Mouse (Mus musculus) heart, postnatal 0 days (tissue): ENCODE results near the gene Mrgprh. TPM values are rescaled to one million over a fixed set of nuclear protein-coding genes. Genes with fewer than 3 reads are reported as not detected.

Experiments used
- ATAC-seq: fragments of 200-750 bp; cut with Nextera tagmentation; 2 replicates; pipeline ENCODE4 v1.8.0; 2017; ENCODE audit warnings: low read depth, moderate number of reproducible peaks, moderate library complexity; ENCODE audit not compliant: insufficient read depth
- DNase-seq: peaks from one replicate; pipeline ENCODE4 v3.0.0-alpha.2; 2016; ENCODE audit warnings: low spot score
- H3K27ac ChIP-seq: fragments of 300-500 bp; sonication (generic); 2 replicates; pipeline ENCODE4 v1.5.1; 2014; ENCODE audit warnings: low read depth, mild to moderate bottlenecking
- H3K27me3 ChIP-seq: fragments of 300-500 bp; sonication (generic); 2 replicates; pipeline ENCODE4 v1.6.1; 2014; ENCODE audit warnings: low read length, mixed read lengths; ENCODE audit not compliant: control insufficient read depth, insufficient read depth
- H3K36me3 ChIP-seq: fragments of 300-500 bp; sonication (generic); replicated peaks from 2 replicates; pipeline ENCODE4 v1.6.1; 2014; ENCODE audit warnings: low read length, mixed read lengths; ENCODE audit not compliant: control insufficient read depth, insufficient read depth
- H3K4me1 ChIP-seq: fragments of 300-500 bp; sonication (generic); 2 replicates; pipeline ENCODE4 v1.6.1; 2014; ENCODE audit warnings: antibody characterized with exemption; ENCODE audit not compliant: control insufficient read depth, insufficient read depth
- H3K4me2 ChIP-seq: fragments of 300-500 bp; sonication (generic); 2 replicates; pipeline ENCODE4 v1.6.1; 2014; ENCODE audit warnings: low read depth, mild to moderate bottlenecking, low read length, moderate library complexity
- H3K4me3 ChIP-seq: fragments of 300-500 bp; sonication (generic); 2 replicates; pipeline ENCODE4 v1.5.1; 2014; ENCODE audit warnings: low read depth, low read length
- H3K9ac ChIP-seq: fragments of 300-500 bp; sonication (generic); replicated peaks from 2 replicates; pipeline ENCODE4 v1.6.1; 2014; ENCODE audit warnings: low read depth, low read length, mixed read lengths
- H3K9me3 ChIP-seq: fragments of 300-500 bp; sonication (generic); replicated peaks from 2 replicates; pipeline ENCODE4 v1.6.1; 2016; ENCODE audit warnings: low read length; ENCODE audit not compliant: control insufficient read depth
- CTCF ChIP-seq: IDR thresholded peaks from 2 replicates; pipeline ENCODE4 v1.5.1; 2016; ENCODE audit warnings: antibody characterized with exemption, control low read depth, low read depth
- EP300 ChIP-seq: IDR thresholded peaks from 2 replicates; pipeline ENCODE4 v1.6.1; 2016; ENCODE audit warnings: antibody characterized with exemption, low read depth
- WGBS: fragments of 180-500 bp; shearing (Covaris S2); extraction: QIAGEN DNeasy Blood & Tissue Kit; methylation state at CpG from one replicate; pipeline ENCODE4 v1.1.7; 2014; 5-methylcytosine and 5-hydroxymethylcytosine counted together
- polyA plus RNA-seq: library from polyadenylated mRNA; unstranded; fragments of >200 nt; fragmentation: Nextera tagmentation; extraction: Ambion mirVana; gene quantifications from 2 replicates; pipeline ENCODE4 v1.2.1, GENCODE M21; 2015
- total RNA-seq: library from RNA; depleted of rRNA; stranded (reverse); fragments of >200 nt; gene quantifications from 2 replicates; pipeline ENCODE4 v1.2.3, GENCODE M21; 2014; ENCODE audit warnings: low replicate concordance

The Mrgprh gene
- total and polyA plus RNA-seq, 2 experiments from 2014 or later, result 0.25 TPM; not detected in 1

GRCm38 (mm10) chr17:12835738-12836137 is 40.1 kb upstream of the Mrgprh start:
- Histone ChIP-seq H3K27me3 (no peaks in the 10 kb centered on the region), H3K9me3 (no peaks in the 10 kb centered on the region), H3K4me2 (no peak overlapping the region), H3K27ac (no peak overlapping the region), H3K4me3 (no peak overlapping the region), H3K4me1 (no peaks in the 10 kb centered on the region), H3K36me3 (no peaks in the 10 kb centered on the region), H3K9ac (no peak overlapping the region)
- 94% methylated on average over 5 of the region's 5 CpGs for WGBS
- TF ChIP-seq EP300 (no peak), CTCF (no peak)
- DNase-seq (no peak), ATAC-seq (no peak)

GRCm38 (mm10) chr17:12839475-12840267 is 36.2 kb upstream of the Mrgprh start:
- WGBS, result 63% methylated on average over 10 of the region's 10 CpGs
- ATAC-seq, result no peak
- Histone ChIP-seq H3K4me3 (no peak overlapping the region), H3K36me3 (no peaks in the 10 kb centered on the region), H3K4me1 (no peaks in the 10 kb centered on the region), H3K9me3 (no peaks in the 10 kb centered on the region), H3K27me3 (no peaks in the 10 kb centered on the region), H3K27ac (no peak overlapping the region), H3K4me2 (no peak overlapping the region), H3K9ac (no peak overlapping the region)
- TF ChIP-seq EP300 (no peak), CTCF (no peak)
- DNase-seq, result no peak

GRCm38 (mm10) chr17:12843826-12844225 is 32.0 kb upstream of the Mrgprh start:
- TF ChIP-seq CTCF (no peak), EP300 (no peak)
- no peak overlapping the region for H3K9ac ChIP-seq
- 77% methylated on average over 6 of the region's 6 CpGs for WGBS
- H3K4me3 ChIP-seq, result no peak overlapping the region
- no peak overlapping the region for H3K4me2 ChIP-seq
- H3K27me3 ChIP-seq, result no peaks in the 10 kb centered on the region
- H3K9me3 ChIP-seq, result no peaks in the 10 kb centered on the region
- DNase-seq (no peak), ATAC-seq (no peak)
- no peaks in the 10 kb centered on the region for H3K36me3 ChIP-seq
- H3K4me1 ChIP-seq, result no peaks in the 10 kb centered on the region
- no peak overlapping the region for H3K27ac ChIP-seq

GRCm38 (mm10) chr17:12844540-12844939 is 31.3 kb upstream of the Mrgprh start:
- H3K27ac ChIP-seq, result no peak overlapping the region
- H3K4me2 ChIP-seq, result no peak overlapping the region
- no peaks in the 10 kb centered on the region for H3K27me3 ChIP-seq
- no peaks in the 10 kb centered on the region for H3K9me3 ChIP-seq
- no peak overlapping the region for H3K4me3 ChIP-seq
- no peaks in the 10 kb centered on the region for H3K4me1 ChIP-seq
- ATAC-seq (no peak), DNase-seq (no peak)
- no peak for TF ChIP-seq EP300
- TF ChIP-seq CTCF, result no peak
- no peak overlapping the region for H3K9ac ChIP-seq
- no peaks in the 10 kb centered on the region for H3K36me3 ChIP-seq
- whole genome bisulfite sequencing, result 71% methylated on average over 4 of the region's 4 CpGs

- DNase-seq (no peak), ATAC-seq (no peak)
- H3K36me3 ChIP-seq, result no peaks in the 10 kb centered on the region
- 48% methylated on average over 5 of the region's 5 CpGs for WGBS
- no peak overlapping the region for H3K27ac ChIP-seq
- no peak for TF ChIP-seq CTCF
- TF ChIP-seq EP300, result no peak
- no peak overlapping the region for H3K4me2 ChIP-seq
- no peak overlapping the region for H3K4me3 ChIP-seq
- no peaks in the 10 kb centered on the region for H3K4me1 ChIP-seq
- no peaks in the 10 kb centered on the region for H3K9me3 ChIP-seq
- H3K27me3 ChIP-seq, result no peaks in the 10 kb centered on the region
- H3K9ac ChIP-seq, result no peak overlapping the region
Measured at GRCm38 (mm10) chr17:12845862-12846261, 30.0 kb upstream of the Mrgprh start.

- no peak for ATAC-seq
Measured at GRCm38 (mm10) chr17:12846474-12846873, 29.4 kb upstream of the Mrgprh start.

More at GRCm38 (mm10) chr17:12846474-12846873, 29.4 kb upstream of the Mrgprh start:
- DNase-seq, result no peak
- H3K27me3 ChIP-seq, result no peaks in the 10 kb centered on the region
- no peak overlapping the region for H3K4me2 ChIP-seq
- TF ChIP-seq CTCF (no peak), EP300 (no peak)
- no peak overlapping the region for H3K27ac ChIP-seq
- no peak overlapping the region for H3K9ac ChIP-seq
- H3K9me3 ChIP-seq, result no peaks in the 10 kb centered on the region
- no peaks in the 10 kb centered on the region for H3K4me1 ChIP-seq
- WGBS, result 62% methylated on average over 5 of the region's 5 CpGs
- H3K4me3 ChIP-seq, result no peak overlapping the region
- no peaks in the 10 kb centered on the region for H3K36me3 ChIP-seq
